Mouse (Mus musculus) frontal cortex, adult 2 months (tissue): ENCODE measurements around the gene Frmd4a. TPM values are rescaled to one million over a fixed set of nuclear protein-coding genes. Genes with fewer than 3 reads are reported as not detected.
"Not testable (repeated sequence)": the region's sequence is repeated elsewhere in the genome, so short reads cannot be mapped to it uniquely, and the experiment has no call there.

Experiments
- DNase-seq, 2 experiments: peaks; one replicate each; pipeline ENCODE4 v3.0.0; 2022; ENCODE audit warnings: low spot score in 1 of 2; ENCODE audit errors: extremely low spot score in 1 of 2
- polyA plus RNA-seq: library from polyadenylated mRNA; depleted of rRNA; stranded (reverse); fragments of >200 nt; gene quantifications from 2 replicates; pipeline ENCODE4 v1.2.3, GENCODE M21; 2012

Frmd4a gene
- polyA plus RNA-seq, 1 experiment = 39.5 TPM

DNA sequence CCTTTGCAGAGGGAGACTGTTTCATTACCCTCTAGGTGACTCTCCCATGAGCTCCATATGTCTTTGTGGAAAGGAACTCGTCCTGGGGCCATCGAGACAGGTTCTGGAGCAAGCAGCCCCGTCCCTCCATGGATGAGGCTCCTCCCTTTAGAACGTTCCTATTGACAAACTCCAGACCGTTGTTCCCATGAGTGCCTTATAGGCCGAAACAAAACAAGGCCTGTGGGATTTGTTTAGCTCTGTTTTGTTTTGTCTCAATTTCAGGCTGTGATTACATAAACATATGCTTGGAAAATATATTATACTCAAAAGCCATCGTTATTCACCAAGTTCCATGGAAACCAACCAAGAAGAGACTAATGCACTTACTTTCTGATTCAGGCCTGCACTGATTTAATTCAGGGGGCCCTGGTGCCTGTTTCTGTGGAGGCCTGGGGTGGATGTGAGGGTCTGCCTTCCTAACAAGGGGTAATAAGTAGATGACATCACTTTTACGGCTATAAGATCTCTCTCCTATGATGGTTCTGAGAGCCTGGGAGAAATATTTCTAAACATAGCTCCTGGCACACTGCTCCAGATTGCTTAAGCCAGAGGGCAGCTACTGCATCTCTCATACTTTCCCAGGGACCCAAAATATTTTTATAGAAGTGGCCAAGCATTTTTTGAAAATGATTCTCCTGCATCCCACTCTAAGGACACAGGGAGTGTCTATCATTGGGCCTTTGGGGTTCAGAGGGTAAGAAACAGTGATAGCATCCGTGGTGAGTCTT, 308.9 kb downstream of the Frmd4a start:
- DNase-seq = no peak

DNA sequence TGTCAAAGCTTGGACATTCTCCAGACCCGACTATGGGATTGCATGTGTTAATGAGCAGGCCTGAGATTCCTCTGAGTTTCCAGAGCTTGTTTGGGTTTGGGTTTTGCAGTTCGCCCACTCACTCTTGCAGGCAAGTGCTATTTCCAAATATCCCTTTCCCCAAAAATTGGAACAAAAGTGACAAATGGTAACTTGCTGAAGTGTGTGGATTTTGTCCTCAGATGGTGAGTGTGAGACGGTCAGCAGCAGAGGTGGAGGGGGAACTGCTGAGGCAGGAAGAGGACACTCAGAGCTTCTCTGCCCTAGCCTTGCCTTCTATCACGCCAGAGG, 309.5 kb downstream of the Frmd4a start:
- peak; percentile 26 to 53 for DNase-seq

DNA sequence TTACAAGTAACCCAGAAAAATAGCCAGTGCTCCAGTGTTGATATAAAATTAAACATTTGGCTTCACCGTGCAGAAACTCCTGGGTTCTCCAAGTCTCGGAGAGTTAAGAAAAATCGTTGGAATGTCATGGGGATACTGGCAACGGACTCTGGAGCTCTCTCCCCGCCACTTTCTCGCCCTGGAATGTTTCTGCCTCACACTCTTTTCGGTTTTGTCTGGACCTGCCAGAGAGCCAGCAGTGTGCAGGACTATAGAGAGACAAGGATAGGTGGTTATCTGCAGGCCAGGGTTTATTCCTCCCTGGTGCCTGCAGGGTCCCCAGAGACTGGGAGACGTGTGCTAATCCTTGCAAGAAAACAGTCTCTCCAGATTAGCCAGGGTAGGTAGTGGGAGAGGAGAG, 314.9 kb downstream of the Frmd4a start:
- DNase-seq = no peak

DNA sequence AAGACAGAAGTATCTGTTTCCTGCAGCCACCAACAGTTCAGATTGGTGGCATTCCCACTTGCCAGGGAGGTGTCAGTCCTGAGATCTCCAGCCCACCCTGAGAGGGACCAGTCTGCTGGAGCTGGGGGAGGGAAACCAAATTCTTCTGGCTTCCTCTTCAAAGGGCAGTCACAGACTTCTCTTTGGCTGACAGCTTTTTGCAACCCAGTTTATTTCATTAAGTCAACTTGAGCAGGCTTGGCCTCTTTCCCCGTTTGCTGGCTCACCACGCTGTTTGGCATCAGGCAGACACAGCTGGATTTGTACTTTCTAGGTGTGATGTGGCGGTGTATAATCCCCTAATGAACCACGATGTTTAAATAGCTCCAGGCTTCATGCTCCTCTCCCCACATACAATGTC, 316.7 kb downstream of the Frmd4a start:
- DNase-seq = peak in 1 of 2 experiments; percentile 10

DNA sequence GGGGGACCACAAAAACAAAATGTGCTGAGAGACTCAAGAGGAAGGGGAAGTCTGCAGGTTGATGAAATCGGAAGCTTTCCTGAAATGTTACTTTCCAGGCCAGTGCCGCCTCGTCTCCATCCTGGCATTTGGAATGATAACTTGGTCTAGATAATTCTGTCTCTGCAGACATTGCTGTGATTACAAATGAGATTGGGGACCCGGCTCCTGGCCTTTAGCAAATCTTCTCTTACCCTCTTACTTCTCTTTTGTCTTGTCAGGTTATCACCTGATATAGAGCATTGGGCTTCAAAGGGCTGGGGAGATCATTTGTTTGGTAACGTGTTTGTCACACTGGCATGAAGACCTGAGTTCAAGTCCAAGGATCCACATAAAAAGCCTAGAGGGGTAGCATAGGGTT, 317.4 kb downstream of the Frmd4a start:
- DNase-seq = no peak

DNA sequence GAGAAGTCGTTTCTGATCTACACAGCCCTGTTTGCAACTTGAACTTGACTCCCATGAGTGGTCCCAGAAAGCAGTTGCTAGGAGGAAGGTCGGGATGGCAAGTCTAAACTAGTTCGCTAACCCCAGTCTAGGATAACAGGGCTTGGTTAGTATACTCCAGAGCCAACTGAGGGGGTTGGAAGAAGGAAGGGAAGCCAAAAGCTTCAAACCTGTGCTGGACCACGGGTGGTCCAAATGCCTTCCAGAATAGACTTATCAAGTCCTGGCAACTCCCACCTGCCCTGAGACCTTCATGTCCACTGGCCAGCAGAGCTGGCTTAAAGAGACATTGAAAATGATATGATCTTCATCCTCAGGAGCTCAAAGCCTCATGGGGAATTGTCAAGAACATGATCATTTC, 318.4 kb downstream of the Frmd4a start:
- DNase-seq = no peak

DNA sequence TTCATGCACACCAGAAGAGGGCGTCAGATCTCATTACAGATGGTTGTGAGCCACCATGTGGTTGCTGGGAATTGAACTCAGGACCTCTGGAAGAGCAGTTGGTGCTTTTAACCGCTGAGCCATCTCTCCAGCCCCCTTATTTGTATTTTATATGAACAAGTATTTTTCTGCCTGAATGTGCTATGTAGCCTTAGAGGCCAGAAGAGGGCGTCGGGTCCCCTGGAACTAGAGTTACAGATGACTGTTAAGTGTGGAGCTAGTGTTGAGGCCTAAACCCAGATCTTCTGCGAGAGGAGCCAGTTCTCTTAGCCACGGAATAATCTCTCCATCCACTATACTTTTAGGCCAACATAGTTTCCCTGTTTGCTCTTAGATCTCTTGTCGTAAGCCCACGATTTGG, 320.8 kb downstream of the Frmd4a start:
- DNase-seq = not testable (repeated sequence)

DNA sequence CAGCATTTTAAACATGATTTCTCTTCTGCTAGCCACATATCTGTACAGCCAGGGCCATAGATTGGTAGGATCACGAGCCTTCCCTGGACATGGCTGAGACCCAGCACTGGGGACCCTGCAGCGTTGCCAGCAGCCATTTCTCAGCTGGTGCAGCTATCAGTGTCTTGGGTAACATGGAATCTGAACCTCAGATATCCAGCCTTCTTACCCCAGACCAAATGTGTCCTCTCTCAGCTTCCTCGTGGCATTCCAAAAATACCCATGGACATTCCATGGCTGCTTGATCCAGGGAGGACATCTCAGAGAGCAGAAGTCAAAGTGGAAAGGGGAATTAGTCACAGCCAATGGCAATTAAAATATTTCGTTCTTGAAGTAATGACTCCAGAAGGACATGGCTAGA, 321.6 kb downstream of the Frmd4a start:
- DNase-seq = no peak

DNA sequence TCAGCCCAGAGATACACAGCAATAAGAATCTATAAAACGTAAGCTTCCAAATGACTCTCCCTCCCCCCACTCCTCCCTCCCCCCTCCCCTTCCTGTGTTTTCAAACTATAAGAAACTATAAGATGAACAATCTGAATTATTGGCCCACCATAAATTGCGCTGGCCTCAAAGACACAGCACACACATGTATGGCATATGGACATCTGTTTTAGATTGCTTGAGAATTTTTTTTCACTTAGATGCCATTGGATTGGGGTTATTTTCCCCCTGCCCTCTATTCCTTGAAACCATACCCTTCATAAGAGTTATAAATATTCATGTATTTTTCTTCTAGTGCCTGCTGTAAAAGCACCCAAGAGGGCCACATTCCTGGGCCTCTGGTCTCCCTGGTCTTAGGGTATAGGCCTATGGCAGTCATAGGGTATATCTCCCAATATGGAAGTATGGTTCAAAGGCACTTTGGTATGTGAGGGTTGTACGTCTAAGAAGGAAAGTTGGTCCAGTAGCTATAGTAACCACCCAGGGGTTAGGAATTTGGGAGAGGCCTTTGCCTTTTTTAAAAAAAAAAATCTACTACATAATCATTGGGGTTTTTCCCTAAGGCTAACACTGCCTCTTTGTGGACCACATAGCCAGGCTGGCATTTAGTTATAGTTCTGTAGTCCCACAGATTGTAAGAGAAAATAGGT, 322.2 kb downstream of the Frmd4a start:
- no peak for DNase-seq

DNA sequence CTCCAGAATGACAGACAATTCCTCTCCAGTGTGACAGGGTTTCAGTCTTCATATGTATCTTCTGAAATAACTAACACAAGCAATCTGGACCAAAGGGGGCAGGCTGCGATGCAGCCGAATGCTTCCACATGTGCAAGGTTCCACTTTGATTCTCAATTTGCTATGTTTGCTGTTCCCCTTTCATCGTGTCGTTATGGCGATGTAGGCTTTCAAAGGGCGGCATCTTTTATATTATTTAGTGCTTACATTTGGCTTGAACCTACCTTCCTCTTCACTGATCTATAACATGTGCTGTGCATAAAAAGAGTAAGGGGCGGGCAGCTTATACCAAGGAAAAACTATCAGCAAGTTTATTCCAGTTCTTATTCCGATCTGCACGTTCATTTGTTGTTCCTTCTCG, 322.9 kb downstream of the Frmd4a start:
- no peak for DNase-seq

DNA sequence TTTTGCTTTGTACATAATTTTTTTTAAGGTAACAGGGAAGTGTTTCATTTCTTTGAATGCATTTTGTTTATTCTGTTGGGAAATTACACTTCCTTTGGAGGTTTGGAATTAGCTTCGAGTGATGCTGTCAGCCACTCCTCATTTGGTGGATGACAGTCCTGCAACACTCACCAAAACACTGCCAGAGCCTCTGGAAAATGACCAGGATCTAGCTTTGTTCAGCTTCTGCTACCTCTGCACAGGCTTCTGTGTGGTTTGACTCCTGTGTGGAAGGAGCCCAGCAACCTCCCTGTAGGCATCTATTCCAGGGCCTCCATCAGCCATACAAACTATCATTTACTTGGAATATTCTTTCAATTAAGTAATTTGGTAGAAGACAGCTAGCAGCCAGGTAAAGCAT, 323.6 kb downstream of the Frmd4a start:
- DNase-seq = no peak

DNA sequence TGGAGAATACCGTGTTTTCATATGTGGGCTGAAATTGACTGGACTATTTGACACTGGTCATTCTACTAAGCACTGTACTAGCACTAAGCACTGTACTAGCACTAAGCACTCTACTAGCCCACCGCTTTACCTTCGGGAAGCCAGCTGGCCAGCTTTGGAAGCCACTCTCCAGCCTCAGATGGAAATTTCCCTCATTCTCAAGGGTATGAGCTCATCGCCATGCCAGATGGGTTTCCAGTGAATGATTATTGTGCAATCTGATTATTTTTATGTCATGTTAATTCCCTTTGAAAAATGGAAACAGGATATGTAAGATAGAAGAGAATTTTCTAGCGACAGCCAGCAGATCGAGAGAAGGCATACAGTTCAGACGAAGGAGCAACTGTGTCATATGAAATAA, 324.5 kb downstream of the Frmd4a start:
- no peak for DNase-seq

DNA sequence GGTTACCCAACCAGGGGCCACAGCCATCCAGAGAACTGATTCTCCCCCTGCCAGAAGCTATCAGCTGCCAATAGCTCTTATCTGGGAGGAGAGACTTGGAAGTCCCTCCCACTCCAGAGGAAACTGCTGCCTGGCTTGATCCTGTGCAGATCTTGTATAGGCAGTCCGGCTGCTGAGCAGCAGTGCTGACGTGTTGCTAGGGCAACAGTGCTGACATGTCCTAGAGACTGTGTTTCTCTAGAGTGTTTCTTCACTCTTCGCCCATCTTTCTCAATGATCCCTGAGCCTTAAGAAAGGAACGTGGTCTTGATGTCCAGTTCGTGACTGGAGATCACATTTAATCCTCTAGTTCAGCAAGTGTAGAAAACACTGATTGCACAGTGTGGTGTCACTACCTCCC, 326.9 kb downstream of the Frmd4a start:
- no peak for DNase-seq

DNA sequence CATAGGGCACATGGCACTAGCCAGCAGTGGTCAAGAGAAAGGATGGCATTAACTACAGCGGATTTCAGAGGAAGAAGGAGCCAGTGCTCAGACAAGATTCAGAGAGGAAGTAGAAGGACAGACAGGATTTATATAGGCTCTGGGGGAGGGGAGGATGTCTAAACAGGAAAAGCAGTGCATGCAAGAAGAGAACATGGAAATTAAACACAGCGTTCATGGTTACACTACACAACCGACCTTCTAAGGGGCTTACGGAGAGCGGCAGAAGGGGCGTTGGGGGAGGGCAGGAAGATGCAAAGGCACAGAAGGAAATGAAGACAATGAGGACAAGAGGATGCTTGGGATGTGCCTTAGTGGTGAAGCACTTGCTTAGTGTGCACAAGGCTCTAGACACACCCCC, 328.7 kb downstream of the Frmd4a start:
- DNase-seq = peak in 1 of 2 experiments; percentile 27

DNA sequence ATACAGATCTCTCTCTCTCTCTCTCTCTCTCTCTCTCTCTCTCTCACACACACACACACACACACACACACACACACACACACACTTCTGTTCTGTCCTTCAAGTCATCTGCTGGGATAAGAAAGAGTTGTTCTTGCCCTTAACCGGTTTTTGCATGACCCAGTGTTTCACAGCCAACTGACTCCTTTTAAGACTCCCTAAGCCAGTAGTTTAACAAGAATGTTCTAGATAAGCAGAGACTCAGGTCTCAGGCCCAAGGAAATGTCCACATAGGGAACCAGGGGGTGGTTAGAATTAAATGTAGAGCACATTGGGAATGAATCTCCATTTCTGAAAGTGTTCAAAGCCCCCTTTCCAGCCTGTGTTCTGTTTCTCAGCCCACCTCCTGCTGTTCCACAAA, 329.4 kb downstream of the Frmd4a start:
- DNase-seq = no peak

DNA sequence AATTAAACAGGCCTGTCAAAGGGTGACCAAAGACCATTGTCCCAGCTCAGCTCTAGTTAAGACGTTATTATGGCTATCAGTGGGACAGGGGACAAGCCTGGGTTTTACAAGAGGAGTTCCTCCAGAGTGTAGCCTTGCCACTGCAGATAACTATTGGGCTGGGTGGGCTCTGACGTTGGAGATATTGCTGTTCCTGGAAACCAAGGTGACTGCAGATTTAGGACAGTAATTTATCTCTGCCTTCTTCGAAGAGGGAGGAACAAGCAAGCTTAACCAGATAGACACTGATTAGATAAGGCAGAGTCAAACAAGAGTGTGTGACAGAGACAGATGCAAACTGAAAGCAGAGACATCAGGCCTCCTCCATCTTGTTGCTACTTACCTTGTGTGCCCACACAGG, 330.3 kb downstream of the Frmd4a start:
- DNase-seq = no peak

DNA sequence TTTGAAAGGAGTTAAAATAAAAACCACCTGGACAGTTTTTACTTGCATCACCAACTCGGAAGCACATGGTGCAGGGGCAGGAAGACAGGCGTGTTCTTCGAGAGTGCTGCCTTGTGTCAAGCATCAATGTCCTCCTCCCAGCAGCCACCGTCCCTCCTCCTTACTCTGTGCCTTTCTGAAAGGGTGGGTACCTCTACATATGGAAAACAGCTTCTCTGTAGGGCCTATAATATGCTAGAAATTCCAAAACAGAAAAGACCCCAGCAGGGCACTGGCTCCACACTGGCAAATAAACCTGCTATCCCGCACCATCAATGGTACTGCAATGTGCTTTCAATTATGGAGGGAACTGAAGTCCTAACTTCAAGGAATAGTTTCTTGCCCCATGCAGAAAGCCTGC, 331.0 kb downstream of the Frmd4a start:
- DNase-seq = no peak

DNA sequence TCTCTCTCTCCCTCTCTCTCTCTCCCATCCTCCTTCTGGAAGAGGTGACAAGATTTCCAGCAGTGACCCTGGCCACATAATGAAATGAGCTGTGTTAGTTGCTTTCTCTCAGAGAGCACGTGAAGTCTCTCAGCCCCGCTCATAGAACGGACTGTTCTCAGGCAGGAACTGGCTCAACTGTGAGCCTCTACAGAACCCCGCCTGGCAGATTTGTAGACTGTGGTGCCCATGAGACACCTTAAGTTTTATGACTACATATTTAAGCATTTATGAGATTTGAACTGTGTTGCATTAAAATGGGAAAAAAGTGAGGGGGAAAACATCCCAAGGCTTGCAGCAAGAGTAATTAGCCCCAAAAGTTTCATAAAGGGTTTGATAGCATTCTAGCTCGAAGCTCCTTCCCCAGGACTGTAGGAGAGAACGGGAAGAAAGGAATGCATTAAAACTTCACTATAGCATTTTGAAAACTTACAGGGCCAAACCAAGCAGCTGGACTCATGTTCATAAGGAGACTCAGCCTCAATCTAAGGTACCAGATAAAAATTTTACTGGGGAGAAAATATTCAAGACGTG, 339.4 kb downstream of the Frmd4a start:
- no peak for DNase-seq

DNA sequence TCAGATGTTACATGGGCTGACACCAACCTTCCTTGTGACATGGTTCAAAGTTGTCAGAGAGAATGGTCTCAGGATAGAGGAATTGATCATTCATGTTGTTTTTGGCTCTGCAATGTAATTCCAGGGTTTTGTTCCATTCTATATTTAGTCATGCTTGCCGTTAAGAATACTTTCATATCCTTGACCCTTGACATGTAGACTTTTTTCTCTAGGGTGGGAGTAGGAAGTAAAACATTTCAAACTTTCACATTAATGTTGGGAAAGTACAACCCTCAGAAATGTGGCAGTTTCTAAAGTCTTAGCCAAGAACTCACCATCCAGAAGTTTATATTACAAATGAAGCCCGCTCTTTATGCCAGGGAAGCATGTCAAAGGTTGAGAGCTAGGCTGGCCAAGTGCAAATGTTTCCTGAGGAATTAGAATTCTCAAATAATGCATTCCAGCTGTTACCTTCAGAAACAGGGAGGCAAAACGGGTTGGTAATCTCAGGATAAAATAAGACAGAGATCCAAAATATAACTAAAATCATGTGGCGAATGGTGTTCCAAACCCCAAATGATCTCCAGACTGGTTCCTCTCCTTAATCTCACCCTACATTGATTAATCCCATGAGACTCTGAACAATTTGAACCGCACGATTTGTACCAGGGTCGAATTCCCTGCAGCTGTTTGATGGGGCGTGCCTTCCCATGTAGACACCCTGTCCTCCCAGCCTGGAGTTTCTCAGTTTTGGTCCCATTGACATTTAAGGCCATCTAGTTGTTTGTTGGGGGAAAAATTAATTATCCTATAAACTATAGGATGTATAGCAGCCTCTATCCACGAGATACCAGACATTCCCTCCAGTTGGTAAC, 344.7 kb downstream of the Frmd4a start:
- no peak for DNase-seq

DNA sequence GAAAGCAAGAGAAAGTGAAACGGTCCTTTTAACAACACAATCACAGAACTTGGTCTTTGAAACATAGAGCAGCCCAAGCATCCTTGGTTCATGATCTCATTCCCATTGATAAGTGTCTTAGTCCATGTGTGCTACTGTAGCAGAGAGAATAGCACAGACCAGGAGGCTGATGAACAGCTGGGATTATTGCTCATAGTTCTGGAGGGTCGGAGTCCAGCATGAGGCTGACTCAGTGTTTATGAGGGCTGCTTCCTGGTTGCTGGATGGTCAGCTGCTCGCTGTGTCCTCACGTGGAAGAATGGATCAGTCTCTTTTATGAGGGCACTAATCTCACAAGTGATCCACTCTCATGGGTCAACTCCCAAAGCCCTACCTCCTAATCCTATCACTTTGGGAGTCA, 347.4 kb downstream of the Frmd4a start:
- no peak for DNase-seq

DNA sequence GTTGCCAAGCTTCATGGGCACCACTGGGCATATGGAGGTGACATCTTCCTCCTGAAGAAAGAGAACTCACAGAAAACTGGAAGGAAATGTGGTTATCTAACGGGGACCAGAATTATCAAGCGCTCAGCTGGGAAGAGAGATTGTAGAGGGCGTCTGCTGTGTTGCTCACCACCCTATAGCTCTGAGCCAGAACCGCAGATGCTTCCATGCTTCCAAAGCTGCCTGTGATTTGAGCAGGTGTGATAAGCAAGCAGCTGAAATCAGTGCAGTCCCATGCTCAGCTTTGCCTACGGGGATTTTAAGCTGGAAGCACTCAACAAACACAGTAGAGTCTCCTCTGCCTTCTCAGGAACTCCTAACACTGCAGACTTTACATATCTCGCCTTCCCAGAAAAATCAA, 351.0 kb downstream of the Frmd4a start:
- DNase-seq = peak in 1 of 2 experiments; percentile 49
